Mouse (Mus musculus) midbrain, embryonic 12.5 days (tissue): ENCODE results near the gene Pitpnm2. TPM values are rescaled to one million over a fixed set of nuclear protein-coding genes. Genes with fewer than 3 reads are reported as not detected.

Source experiments
- ATAC-seq: fragments of 200-750 bp; cut with Nextera tagmentation; 2 replicates; pipeline ENCODE4 v1.8.0; 2017; ENCODE audit warnings: low read depth, moderate TSS enrichment, moderate library complexity; ENCODE audit not compliant: low FRiP score
- H3K27ac ChIP-seq: fragments of 300-500 bp; sonication (generic); replicated peaks from 2 replicates; pipeline ENCODE4 v1.5.1; 2016; ENCODE audit warnings: mild to moderate bottlenecking
- H3K27me3 ChIP-seq: fragments of 300-500 bp; sonication (generic); 2 replicates; pipeline ENCODE4 v1.6.1; 2016; ENCODE audit warnings: mild to moderate bottlenecking
- H3K36me3 ChIP-seq: fragments of 300-500 bp; sonication (generic); 2 replicates; pipeline ENCODE4 v1.6.1; 2016
- H3K4me1 ChIP-seq: fragments of 300-500 bp; sonication (generic); 2 replicates; pipeline ENCODE4 v1.6.1; 2016
- H3K4me2 ChIP-seq: fragments of 300-500 bp; sonication (generic); replicated peaks from 2 replicates; pipeline ENCODE4 v1.6.1; 2016; ENCODE audit warnings: mild to moderate bottlenecking, moderate library complexity
- H3K4me3 ChIP-seq: fragments of 300-500 bp; sonication (generic); 2 replicates; pipeline ENCODE4 v1.5.1; 2016; ENCODE audit warnings: mild to moderate bottlenecking
- H3K9ac ChIP-seq: fragments of 300-500 bp; sonication (generic); replicated peaks from 2 replicates; pipeline ENCODE4 v1.6.1; 2016; ENCODE audit warnings: mild to moderate bottlenecking, moderate library complexity
- H3K9me3 ChIP-seq: fragments of 300-500 bp; sonication (generic); 2 replicates; pipeline ENCODE4 v1.6.1; 2016; ENCODE audit warnings: mild to moderate bottlenecking
- WGBS: fragments of 180-500 bp; shearing (Covaris S2); methylation state at CpG from one replicate; pipeline ENCODE4 v1.1.7; 2016; 5-methylcytosine and 5-hydroxymethylcytosine counted together
- polyA plus RNA-seq: library from polyadenylated mRNA; unstranded; fragments of >200 nt; fragmentation: Nextera tagmentation; extraction: Ambion mirVana; gene quantifications from 2 replicates; pipeline ENCODE4 v1.2.1, GENCODE M21; 2016

Pitpnm2 gene
- polyA plus RNA-seq, 1 experiment from 2014 or later: 7.2 TPM

DNA sequence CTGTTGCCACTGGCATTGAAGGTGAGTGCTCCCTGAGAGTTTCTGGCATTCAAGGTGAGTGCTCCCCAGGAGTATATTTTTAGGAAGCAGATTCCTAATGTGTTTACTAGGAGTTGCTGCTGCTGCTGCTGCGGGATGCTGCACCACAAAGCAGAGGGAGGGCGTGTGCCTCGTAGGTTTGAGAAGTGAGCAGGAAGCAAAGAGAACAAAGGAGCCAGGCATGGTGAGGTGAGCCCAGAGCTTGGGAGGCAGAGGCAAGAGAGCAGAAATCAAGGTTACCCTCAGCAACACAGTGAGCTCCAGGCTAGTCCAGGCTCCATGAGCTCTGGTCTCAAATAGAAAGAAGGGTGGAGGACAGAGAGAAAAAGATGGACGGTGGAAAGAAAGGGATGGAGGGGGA is 13.7 kb upstream of the Pitpnm2 start:
- Histone ChIP-seq H3K4me3 (no peak overlapping the region), H3K27me3 (no peaks in the 10 kb centered on the region), H3K4me1 (no peaks in the 10 kb centered on the region), H3K9ac (no peak overlapping the region), H3K27ac (no peak overlapping the region), H3K9me3 (no peaks in the 10 kb centered on the region), H3K36me3 (peaks cover 76% of the 10 kb centered on the region), H3K4me2 (no peak overlapping the region)
- WGBS: 77% methylated on average over 4 of the region's 4 CpGs
- ATAC-seq: no peak

DNA sequence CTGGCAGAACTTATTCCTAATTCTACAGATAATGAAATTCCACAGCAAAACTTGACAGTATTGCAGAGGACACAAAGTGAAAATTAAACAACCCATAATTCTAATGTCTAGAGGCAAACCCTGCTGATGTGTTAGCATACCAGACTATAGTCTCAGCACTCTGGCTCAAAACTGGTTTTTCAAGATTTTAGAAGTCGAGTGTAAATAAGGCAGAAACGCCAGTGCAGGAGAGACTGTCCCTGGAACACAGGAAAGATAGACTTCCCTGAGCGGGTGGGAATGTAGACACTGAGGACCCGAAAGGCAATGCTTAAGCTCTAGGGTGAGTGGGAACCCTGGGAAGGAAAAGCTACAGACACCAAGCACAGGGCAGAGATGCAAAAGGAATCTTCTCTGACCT is 12.5 kb upstream of the Pitpnm2 start:
- Histone ChIP-seq H3K9ac (no peak overlapping the region), H3K27me3 (no peaks in the 10 kb centered on the region), H3K27ac (no peak overlapping the region), H3K9me3 (no peaks in the 10 kb centered on the region), H3K4me2 (no peak overlapping the region), H3K4me3 (no peak overlapping the region), H3K36me3 (peaks cover 87% of the 10 kb centered on the region), H3K4me1 (no peaks in the 10 kb centered on the region)
- WGBS: 87% methylated on average over 4 of the region's 4 CpGs
- ATAC-seq: no peak

DNA sequence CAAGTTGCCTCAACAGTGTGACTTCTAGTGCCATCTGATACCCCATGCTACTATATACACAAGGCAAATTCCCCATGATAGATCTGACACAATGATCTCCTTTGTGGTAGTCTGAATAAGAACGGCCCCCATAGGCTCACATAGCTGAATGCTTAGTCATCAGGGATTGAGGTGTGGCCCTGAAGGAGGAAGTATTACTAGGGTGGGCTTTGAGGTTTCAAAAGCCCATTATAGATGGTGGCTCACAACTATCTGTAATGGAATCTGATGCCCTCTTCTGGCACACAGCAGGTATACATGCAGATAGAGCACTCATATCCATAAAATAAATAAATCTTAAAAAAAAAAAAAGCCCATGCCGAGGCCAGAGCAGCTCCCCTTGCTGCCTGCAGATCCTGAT is 9.6 kb upstream of the Pitpnm2 start:
- no peak for ATAC-seq
- H3K27me3 ChIP-seq: no peaks in the 10 kb centered on the region
- no peak overlapping the region for H3K9ac ChIP-seq
- no peak overlapping the region for H3K4me3 ChIP-seq
- peaks cover 78% of the 10 kb centered on the region for H3K36me3 ChIP-seq
- no peak overlapping the region for H3K27ac ChIP-seq
- H3K9me3 ChIP-seq: no peaks in the 10 kb centered on the region
- 75% methylated on average over 2 of the region's 2 CpGs for WGBS
- H3K4me1 ChIP-seq: no peaks in the 10 kb centered on the region
- no peak overlapping the region for H3K4me2 ChIP-seq

DNA sequence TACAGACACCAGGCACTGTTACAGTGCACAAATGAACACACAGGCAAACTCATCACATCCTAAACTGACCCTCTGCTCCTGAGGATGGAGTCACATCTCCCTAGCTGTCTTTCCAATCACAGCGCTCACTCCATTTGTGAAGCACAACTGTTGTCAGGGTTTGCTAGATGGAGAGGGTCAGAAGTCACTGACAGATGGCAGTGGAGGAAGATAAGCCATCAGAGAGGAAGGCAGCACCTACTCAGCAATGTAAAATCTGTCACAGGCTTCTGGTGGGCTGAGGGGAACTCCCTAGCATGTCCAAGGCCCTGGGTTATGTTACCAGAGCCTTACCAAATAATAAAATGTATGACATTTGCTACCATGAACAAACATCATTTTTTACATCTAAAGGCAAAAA is 8.5 kb upstream of the Pitpnm2 start:
- no peaks in the 10 kb centered on the region for H3K27me3 ChIP-seq
- no peaks in the 10 kb centered on the region for H3K4me1 ChIP-seq
- H3K9me3 ChIP-seq: no peaks in the 10 kb centered on the region
- no peak overlapping the region for H3K27ac ChIP-seq
- WGBS: 100% methylated on average over 1 of the region's 1 CpGs
- ATAC-seq: no peak
- H3K36me3 ChIP-seq: peaks cover 67% of the 10 kb centered on the region
- no peak overlapping the region for H3K4me2 ChIP-seq
- H3K4me3 ChIP-seq: no peak overlapping the region
- H3K9ac ChIP-seq: no peak overlapping the region

DNA sequence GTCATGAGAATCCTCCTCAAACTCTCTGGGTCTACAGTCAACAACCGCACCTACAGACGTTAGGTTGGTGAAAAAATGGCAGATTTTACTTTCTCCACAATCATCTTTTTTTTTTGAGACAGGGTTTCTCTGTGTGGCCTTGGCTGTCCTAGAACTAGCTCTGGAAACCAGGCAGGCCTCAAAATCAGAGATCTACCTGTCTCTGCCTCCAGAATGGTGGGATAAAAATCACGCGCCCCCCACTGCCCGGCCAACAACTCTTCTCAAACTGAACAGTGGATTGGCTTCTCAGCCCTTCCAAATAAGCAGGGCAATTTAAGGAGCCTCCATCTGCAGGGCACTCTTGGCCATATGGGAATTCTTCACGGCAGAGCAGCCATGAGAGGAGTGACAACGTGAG is 5.6 kb upstream of the Pitpnm2 start:
- H3K4me3 ChIP-seq: no peak overlapping the region
- H3K27ac ChIP-seq: no peak overlapping the region
- no peaks in the 10 kb centered on the region for H3K27me3 ChIP-seq
- peaks cover 9% of the 10 kb centered on the region for H3K4me1 ChIP-seq
- ATAC-seq: no peak
- H3K36me3 ChIP-seq: peaks cover 46% of the 10 kb centered on the region
- no peak overlapping the region for H3K9ac ChIP-seq
- no peaks in the 10 kb centered on the region for H3K9me3 ChIP-seq
- WGBS: 94% methylated on average over 7 of the region's 7 CpGs
- no peak overlapping the region for H3K4me2 ChIP-seq

DNA sequence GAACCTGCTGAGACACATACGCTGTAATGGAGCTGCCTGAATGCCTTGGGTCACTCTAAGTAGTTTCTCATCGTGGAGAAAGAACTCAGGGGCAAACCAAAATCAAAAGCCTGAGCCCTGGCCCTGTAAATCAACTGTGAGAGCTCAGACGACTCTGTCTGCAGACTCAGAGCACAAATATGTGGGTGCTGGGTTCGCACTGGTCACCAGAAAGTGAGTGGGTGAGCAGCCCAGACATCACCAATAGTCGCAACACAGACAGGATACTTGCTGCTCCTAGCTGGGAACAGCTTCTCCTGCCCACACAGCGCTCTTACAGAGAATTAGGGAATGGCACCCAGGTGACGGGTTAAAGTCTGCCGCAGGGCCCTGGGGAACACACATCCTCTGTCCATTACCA is 4.0 kb upstream of the Pitpnm2 start:
- no peaks in the 10 kb centered on the region for H3K9me3 ChIP-seq
- H3K27me3 ChIP-seq: peaks cover 5% of the 10 kb centered on the region
- H3K27ac ChIP-seq: no peak overlapping the region
- H3K9ac ChIP-seq: no peak overlapping the region
- WGBS: 82% methylated on average over 8 of the region's 8 CpGs
- no peak overlapping the region for H3K4me2 ChIP-seq
- H3K4me3 ChIP-seq: no peak overlapping the region
- ATAC-seq: no peak
- peaks cover 32% of the 10 kb centered on the region for H3K36me3 ChIP-seq
- peaks cover 13% of the 10 kb centered on the region for H3K4me1 ChIP-seq

DNA sequence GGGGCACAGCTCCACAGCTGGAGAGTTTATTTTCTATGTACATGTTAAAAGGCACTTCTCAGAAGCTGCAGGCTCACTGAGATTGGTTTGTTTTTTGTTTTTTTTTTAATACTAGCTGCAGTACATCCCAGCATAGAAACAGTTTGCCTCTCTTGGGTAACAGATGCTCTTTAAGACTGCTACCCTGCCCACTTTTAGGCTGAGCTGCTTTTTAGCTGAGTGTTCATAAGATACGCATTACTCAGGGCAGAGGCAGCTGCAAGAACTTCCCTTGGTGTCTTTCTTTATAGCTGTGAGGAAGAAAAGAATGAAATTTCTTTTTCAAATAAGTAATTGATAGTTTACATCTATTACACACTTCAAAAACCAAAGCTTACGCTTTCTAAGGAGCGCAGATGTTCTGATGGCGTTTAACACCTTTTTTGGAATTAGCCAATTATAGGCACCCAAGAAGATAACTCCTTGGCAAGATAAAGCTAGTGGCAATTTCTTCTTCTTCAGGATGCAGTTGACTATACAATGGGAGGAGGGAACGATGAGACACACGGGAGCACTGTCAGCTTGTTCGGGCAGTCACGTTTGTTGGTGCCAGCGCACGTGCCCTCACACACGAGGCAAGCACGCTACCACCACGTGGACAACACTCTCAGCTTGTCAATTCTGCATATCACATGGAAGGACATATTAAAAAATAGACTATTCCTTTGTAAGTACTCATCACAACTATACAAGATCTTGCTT is 3.2 kb upstream of the Pitpnm2 start:
- Histone ChIP-seq H3K27ac (no peak overlapping the region), H3K4me2 (no peak overlapping the region), H3K4me3 (no peak overlapping the region), H3K27me3 (peaks cover 13% of the 10 kb centered on the region), H3K9me3 (no peaks in the 10 kb centered on the region), H3K9ac (no peak overlapping the region), H3K36me3 (peaks cover 24% of the 10 kb centered on the region), H3K4me1 (peaks cover 21% of the 10 kb centered on the region)
- ATAC-seq: no peak
- 88% methylated on average over 13 of the region's 13 CpGs for WGBS

DNA sequence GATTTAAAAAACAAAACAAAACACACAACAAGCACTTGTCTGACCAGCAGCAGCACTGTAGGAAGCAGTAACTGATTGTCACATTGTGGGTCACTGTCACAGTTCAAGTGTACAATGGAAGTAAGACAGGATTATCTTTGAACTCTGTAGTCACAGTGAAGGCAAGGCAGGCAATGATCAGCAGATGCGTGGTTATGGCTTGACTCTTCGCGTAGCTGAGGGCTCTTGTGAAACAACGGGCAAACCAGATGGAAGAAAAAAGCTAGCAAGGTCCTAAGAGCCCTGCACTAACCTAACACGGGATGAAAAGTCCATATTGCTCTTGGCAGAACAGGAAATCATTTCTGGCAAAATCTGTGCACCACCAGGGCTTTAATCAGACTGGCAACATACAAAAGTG is 1.5 kb upstream of the Pitpnm2 start:
- Histone ChIP-seq H3K27me3 (peaks cover 15% of the 10 kb centered on the region), H3K4me3 (no peak overlapping the region), H3K4me1 (peaks cover 26% of the 10 kb centered on the region), H3K27ac (no peak overlapping the region), H3K4me2 (no peak overlapping the region), H3K9me3 (no peaks in the 10 kb centered on the region), H3K36me3 (peaks cover 8% of the 10 kb centered on the region), H3K9ac (no peak overlapping the region)
- 83% methylated on average over 5 of the region's 5 CpGs for WGBS
- no peak for ATAC-seq

DNA sequence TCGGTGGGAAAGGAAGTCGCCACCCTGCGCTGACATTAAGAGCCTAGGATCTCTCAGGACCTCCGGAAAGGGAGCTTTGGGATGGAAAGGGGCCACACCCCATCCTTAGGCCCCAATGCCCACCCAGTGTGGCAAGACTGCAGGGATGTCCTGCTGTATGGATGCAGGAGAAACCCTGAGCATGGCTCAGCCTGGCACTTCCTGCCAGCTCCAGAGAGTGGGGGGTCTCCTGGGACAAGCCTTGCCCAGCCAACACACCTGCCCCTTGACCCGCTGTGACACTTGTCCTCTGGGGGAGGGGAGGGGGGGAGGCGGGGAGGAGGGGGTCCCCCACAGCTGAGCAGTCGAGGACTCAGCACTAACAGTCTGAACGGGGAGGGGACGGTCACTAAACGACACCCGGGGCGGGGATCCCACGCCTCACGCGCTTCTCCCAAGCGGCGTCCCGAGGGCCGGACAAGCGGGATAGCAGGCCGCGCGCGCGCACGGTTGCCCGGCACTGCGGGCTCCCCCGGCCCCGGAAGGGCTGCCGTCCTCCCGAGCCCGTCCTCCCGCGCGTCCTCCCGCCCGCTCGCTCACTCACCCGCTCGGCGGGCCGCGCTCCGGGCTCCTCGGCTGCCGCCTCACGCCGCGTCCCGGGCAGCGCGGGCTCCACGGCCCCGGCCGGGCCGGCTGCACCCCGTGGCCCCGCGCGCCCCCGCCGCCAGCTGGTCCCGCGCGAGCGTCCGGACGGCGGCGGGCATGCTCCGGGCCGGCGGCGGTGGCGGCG is 531 bp downstream of the Pitpnm2 start:
- peak overlapping the region; percentile 68 for H3K4me3 ChIP-seq
- H3K27ac ChIP-seq: peak overlapping the region; percentile 68

DNA sequence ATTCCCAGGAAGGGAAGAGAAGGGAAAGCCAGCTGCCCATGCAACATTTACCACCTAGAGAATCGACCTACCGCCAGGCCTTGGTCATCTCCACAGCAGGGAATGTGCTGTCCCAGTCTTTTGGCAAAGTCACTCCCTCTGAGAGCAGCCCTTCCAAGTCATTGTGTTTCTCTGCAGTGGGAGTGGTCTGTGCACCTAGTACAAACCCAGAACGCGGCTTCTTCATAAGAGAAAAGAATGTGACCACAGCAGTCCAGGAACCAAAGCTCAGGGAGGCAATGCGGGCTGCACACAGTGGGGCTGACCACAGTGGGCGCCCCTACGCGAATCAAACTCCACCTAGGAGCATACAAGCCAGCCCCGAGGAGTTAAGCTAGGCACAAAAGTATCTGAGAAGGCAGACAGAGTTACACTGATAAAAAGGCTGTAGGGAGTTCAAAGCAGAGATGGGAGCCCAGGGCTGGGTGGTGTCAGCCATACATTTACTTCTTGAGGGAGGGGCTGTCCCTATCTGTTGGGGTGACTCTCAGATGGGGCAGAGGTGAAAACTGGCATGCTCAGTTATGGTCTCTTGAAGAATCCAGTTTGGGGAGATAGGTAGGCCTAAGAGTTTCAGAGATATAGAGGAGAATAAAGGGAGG is 1.5 kb downstream of the Pitpnm2 start:
- H3K4me1 ChIP-seq: peaks cover 26% of the 10 kb centered on the region
- ATAC-seq: no peak
- peak overlapping the region; percentile 68; the same call in 1 of the 2 replicates for H3K4me3 ChIP-seq
- no peak overlapping the region for H3K27ac ChIP-seq
- H3K36me3 ChIP-seq: no peaks in the 10 kb centered on the region; the same call in 1 of the 2 replicates
- H3K4me2 ChIP-seq: peak overlapping the region; percentile 85
- 14% methylated on average over 9 of the region's 9 CpGs for WGBS
- H3K27me3 ChIP-seq: peaks cover 15% of the 10 kb centered on the region
- H3K9ac ChIP-seq: peak overlapping the region; percentile 83
- no peaks in the 10 kb centered on the region for H3K9me3 ChIP-seq

More for the DNA sequence above, 531 bp downstream of the Pitpnm2 start:
- Histone ChIP-seq H3K9ac (peak overlapping the region; percentile 83), H3K4me2 (peak overlapping the region; percentile 85), H3K9me3 (no peaks in the 10 kb centered on the region), H3K4me1 (peaks cover 26% of the 10 kb centered on the region), H3K36me3 (no peaks in the 10 kb centered on the region; the same call in none of the 2 replicates), H3K27me3 (peaks cover 15% of the 10 kb centered on the region)
- WGBS: under 1% methylated on average over 75 of the region's 77 CpGs
- peak; percentile 69 for ATAC-seq

DNA sequence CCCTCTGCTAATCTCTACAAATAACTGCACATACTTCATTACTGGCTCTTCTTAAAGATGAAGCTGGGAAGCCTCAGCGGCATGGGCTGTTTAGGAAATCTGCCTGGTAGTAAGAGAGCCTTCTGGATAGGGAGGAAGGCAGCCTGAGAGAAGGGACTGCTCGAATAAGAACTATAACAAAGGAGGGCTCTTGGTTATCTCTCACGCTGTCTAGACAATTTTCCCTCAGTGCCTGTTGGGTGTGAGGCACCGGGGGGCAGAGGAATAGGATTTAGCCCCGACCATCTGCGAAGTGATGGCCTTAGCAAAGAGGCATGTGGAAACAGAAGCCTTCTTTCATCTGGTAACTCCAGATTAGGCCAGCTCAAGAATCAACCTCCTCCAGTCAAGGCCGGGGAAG is 2.3 kb downstream of the Pitpnm2 start:
- Histone ChIP-seq H3K27me3 (peaks cover 15% of the 10 kb centered on the region), H3K9ac (0 out of 2 replicates have a peak overlapping the region, but pooled peaks have one; percentile 20), H3K36me3 (no peaks in the 10 kb centered on the region), H3K27ac (0 out of 2 replicates have a peak overlapping the region, but pooled peaks have one; percentile 10), H3K4me2 (0 out of 2 replicates have a peak overlapping the region, but pooled peaks have one; percentile 85), H3K4me1 (peaks cover 33% of the 10 kb centered on the region), H3K4me3 (no peak overlapping the region), H3K9me3 (no peaks in the 10 kb centered on the region)
- 14% methylated on average over 7 of the region's 7 CpGs for WGBS
- ATAC-seq: no peak

DNA sequence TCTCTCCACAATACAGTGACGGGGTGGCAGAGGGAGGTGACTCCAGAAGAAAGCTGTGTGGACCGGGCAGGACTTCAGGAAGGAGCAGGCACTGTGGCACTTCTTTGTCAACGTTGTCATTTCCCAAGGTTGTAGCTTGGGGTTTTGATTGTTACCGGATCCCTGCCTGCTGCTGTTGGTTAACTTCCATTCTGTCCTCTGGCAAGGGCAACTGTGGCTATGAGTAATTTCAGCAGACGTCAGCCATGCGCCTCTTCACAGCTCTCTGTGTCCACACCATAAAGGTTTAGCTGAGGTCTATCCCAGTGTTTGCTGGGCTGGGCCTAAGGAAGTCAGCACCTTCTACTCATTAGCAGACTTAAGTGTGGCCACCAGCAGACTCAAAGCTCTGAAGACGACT is 4.7 kb downstream of the Pitpnm2 start:
- no peak overlapping the region for H3K4me3 ChIP-seq
- 93% methylated on average over 7 of the region's 7 CpGs for WGBS
- H3K9me3 ChIP-seq: no peaks in the 10 kb centered on the region
- H3K27me3 ChIP-seq: peaks cover 15% of the 10 kb centered on the region
- peaks cover 44% of the 10 kb centered on the region for H3K4me1 ChIP-seq
- H3K4me2 ChIP-seq: no peak overlapping the region
- H3K27ac ChIP-seq: no peak overlapping the region
- no peaks in the 10 kb centered on the region for H3K36me3 ChIP-seq
- H3K9ac ChIP-seq: no peak overlapping the region
- no peak for ATAC-seq
